Mouse (Mus musculus) erythroblast, embryonic 14.5 days (primary cell): ENCODE results near the gene Ccdc157.

Source experiments
- GATA1 ChIP-seq: IDR thresholded peaks from 2 replicates; pipeline ENCODE4 v1.6.1; 2012; ENCODE audit warnings: low read length, inconsistent platforms, mixed read lengths
- TAL1 ChIP-seq: IDR thresholded peaks from 3 replicates; pipeline ENCODE4 v1.6.1; 2012; ENCODE audit warnings: low read length, inconsistent platforms, mixed read lengths

DNA sequence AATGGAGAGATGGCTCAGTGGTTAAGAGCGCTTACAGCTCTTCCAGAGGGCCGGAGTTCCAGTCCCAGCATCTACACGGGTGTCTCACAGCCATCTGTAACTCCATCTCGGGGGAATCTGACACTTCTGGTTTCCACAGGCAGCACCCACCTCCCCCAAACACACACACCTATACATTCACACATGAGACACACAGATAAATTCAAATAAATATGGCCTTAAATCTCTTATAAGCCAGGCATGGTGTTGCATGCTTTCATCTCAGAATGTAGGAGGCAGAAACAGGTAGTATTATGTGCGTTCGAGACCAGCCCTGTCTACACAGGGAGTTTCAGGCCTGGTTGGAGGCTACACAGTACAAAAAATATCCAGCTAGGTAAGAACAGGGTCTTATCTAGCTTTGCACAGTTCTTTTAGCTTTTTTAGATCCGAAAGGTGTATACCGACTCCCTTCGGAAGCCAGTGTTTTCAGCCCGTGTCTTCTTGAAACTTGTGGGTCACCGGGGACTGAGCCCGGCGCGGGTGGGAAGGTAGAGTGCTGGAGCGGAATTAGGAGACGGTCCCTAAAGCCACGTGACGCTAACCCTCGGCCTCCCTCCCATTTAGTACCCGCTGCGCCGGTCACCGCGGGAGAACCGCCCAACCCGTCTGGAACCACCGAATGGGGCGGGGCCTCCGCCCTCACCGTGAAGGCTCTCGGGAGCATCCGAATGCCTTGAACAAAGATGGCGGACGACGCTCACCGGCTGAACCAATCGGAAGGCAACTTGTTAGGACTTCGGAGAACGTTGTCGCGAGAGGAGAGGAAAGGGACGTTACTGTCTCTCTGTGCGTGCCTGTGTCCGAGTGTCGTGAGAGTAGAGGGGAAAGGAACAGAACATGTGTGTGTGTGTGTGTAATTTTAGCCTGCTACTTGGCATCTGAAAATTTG is 63.8 kb downstream of the Ccdc157 start:
- TF ChIP-seq GATA1: no peak
- TF ChIP-seq TAL1: no peak
